Mouse (Mus musculus) B cell, adult 67 days (primary cell): ENCODE data around the gene Dhcr7. TPM values are rescaled to one million over a fixed set of nuclear protein-coding genes. Genes with fewer than 3 reads are reported as not detected.

Experiments used
- total RNA-seq, 2 experiments: library from RNA; stranded (reverse); gene quantifications; 4 replicates each; pipeline ENCODE4 v1.2.4; 2023

Dhcr7 gene
- total RNA-seq, result 10 to 100 TPM; 20.4 to 23.3 TPM

DNA sequence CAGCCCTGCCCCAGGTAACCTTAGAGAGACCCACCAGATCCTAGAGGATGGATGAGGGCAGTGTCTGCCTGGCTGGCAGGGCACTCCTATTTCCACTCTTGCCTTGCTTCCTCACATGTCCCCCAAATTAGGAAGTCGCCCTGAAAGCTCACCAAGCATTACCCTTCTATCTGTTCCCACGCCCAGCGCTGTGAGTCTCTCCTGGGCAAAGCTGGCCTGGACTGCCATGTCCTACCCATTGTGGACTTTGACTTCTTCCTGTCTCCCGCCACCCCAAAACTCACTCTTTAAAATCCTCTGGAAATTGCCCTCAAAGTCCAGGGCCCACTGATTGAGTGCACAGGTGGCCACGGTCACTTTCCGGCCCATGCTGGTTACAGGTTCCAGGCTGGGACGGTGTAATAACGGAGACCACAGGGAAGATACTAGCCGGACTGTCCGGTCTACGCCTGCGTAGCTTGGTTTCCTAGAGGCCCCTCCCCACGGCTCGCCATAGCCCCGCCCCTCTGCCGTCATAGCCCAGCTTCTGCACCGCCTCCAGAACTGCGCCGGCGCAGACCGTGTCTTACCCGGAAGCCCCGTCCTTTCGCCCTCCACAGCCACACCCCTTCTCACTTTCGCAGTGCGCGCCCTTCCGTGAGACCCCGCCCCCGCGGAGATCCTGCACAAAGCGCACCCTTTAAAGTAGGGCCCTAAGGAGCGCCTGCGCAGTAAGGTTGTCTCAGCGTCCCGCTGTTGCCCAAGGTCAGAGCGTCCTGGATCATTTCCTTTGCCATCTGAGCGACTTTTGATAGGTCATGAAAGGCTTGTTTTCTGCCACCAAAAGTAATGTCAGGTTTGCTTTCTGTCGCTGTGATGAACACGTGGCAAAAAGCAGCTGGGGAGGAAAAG is at the start of gene Dhcr7, which contains the start of gene Nadsyn1:
Gene Dhcr7, plus strand, starts transcription at position 771 of the 891 bp plus-strand sequence.
Gene Nadsyn1, minus strand, starts transcription at position 475 of the 891 bp plus-strand sequence.

GRCm38 (mm10) chr7:143783996-143784829 is 38.7 kb upstream of the Dhcr7 start, which contains the start of gene Mrgpre:
TSS of gene Mrgpre (minus strand) at chr7:143784500.

GRCm38 (mm10) chr7:143866538-143866937 is 43.6 kb downstream of the Dhcr7 start, which contains the start of gene Gm498:
TSS of gene Gm498 (plus strand) at chr7:143866838.

Other genes starting within 250 kb of the Dhcr7 start
- 10 to 100 TPM; 54.7 to 57.1 TPM for gene Cars, start 223.1 kb upstream of the Dhcr7 start, total RNA-seq
- 10 to 100 TPM in 1 of 2 experiments, 1 to 10 TPM in 1; 7.1 to 10.4 TPM for gene Tnfrsf26, start 194.4 kb upstream of the Dhcr7 start, total RNA-seq
- 1 to 10 TPM; 5.5 to 7.2 TPM for gene Tnfrsf22, start 173.5 kb upstream of the Dhcr7 start, total RNA-seq
- 1 to 10 TPM in 1 of 2 experiments, not detected in 1; 1.4 TPM for gene Tnfrsf23, start 137.3 kb upstream of the Dhcr7 start, total RNA-seq
- 10 to 100 TPM; 40.4 to 46.4 TPM for gene Osbpl5, start 66.2 kb upstream of the Dhcr7 start, total RNA-seq
- gene Mrgprg, start 56.2 kb upstream of the Dhcr7 start, total RNA-seq, result not detected
- gene Mrgpre, start 38.6 kb upstream of the Dhcr7 start, total RNA-seq, result 10 to 100 TPM; 13.3 to 14.6 TPM
- gene Nadsyn1, start 296 bp upstream of the Dhcr7 start, total RNA-seq, result 10 to 100 TPM; 24.3 to 26.3 TPM
- gene Gm498, start 43.7 kb downstream of the Dhcr7 start, total RNA-seq, result not detected
- gene Shank2, start 178.8 kb downstream of the Dhcr7 start, total RNA-seq, result 1 to 10 TPM in 1 of 2 experiments, under 1 TPM in 1; 0.65 to 1.1 TPM